Mouse (Mus musculus) kidney, adult 18-20 months (tissue): ENCODE results near the gene Arl11.

Experiments
- DNase-seq: peaks from one replicate; pipeline ENCODE4 v3.0.0; 2021

The Arl11 gene

DNA sequence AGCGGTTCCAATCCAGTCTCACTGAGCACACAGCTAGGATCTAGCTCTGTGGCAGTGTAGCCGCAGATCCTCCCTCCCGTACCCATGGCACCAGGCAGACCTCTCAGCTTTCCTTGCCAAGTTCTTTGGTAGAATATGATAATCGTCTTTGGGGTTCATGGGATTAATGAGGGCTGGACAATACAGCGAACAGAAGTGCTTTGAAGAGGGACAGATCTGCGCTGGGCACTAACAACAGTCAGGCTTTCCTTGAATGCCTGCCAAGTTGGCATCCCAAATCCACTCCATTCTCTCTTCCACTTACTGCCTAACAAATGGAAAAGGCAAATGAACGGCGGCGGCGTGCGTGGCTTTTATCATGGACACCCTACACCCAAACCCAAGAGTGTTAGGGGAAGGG, 21.0 kb downstream of the Arl11 start:
- DNase-seq: no peak

DNA sequence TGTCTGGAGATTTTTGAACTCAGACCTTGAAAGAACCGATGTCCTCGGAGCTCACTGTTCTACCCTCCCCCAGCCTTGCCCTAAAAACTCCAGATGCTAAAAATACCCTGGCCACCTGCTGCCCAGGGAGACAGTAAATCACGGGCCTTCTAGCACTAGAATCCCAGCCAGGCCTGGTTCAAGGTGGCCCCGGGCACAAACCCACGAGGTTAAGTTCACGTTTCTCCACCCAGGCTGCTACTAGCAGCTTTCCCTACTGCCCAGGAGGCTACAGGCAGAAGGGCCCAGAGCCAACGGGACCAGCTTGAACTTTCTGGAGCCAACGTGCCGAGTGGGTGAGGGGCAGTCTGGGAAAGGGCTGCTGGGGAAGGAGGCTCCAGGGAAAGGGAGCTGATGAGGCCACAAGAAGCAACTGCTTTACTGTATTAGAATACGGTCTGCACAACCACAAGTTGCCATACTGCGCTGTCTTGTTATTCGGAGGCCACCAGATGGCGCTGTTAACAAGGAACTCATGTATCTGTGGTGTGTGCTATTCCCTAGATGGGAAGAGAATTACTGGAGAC, 21.5 kb downstream of the Arl11 start:
- peak; percentile 74 for DNase-seq

DNA sequence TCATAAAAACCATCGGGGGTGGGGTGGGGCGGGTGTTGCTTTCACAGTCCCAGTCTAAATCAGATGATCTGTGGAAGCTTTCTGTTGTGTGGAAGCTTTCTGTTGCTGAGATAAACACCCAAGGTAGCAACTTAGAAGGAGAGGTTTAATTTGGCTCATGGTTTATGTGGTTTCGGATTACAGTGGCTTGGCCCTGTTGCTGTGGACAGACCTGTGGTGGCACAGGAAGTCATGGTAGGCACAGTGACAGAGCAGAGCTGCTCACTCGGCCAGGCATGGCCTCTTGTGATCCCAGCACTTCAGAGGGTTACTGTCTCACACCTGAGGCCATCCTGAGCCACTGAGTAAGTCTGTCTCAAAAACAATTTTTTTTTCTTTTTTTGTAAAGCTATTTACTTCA, 29.8 kb downstream of the Arl11 start:
- no peak for DNase-seq

DNA sequence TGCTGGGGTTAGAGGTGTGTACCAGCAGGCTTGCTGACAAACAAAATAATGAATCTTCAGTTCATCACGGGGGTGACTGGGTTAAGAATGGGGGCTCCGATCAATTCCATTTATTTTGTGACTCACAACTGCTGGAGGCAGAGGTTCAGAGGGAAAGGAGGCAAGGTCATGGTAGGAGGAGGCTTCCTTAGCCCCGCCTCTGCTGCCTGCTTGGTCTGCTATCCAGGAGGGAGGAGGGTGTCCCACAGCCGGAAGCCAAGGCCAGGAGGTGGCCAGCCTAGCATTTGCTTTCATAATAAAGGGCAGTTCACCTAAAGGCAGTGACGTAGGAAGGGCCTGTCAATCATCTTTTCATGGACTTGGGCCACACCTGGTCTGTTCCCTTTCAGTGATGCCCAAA, 35.0 kb downstream of the Arl11 start:
- no peak for DNase-seq

GRCm38 (mm10) chr14:61346827-61347698, 37.5 kb downstream of the Arl11 start:
- no peak for DNase-seq

- DNase-seq: no peak
Measured at GRCm38 (mm10) chr14:61349876-61350275, 40.3 kb downstream of the Arl11 start.

GRCm38 (mm10) chr14:61350808-61351207, 41.3 kb downstream of the Arl11 start:
- no peak for DNase-seq

DNA sequence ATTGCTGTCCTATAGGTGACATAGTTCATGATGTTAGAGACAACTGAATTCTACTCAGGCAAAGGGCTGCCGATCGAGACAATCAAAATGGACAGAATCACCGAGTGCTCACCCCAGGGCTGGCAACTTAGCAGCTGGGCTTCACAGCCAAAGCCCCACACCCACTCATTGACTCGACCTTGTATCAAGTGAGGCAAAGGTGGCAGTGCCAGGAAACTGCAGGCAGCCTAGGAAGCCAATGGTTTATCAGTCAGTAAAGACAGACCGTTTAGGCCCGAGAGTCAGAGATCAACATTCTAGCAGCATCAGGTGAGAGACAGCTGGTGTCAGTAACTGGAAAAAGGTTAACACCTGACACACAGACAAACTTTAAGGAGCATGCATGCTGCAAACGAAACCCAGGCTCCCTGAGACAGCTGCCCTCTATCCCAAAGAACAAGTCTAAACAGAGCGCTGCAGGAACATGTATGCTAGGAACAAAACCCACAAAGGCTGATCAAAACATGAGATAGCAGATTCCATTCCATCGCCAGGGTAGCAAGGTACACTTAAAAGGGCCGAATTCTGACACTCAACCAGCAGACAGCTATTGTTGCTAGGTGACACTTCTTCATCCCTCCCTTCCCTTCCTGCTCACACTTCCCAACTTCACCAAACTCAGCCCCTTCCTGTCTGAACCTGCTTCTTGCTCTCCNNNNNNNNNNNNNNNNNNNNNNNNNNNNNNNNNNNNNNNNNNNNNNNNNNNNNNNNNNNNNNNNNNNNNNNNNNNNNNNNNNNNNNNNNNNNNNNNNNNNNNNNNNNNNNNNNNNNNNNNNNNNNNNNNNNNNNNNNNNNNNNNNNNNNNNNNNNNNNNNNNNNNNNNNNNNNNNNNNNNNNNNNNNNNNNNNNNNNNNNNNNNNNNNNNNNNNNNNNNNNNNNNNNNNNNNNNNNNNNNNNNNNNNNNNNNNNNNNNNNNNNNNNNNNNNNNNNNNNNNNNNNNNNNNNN, 45.0 kb downstream of the Arl11 start:
- DNase-seq: no peak

GRCm38 (mm10) chr14:61360131-61360980, 50.8 kb downstream of the Arl11 start, which contains the start of gene Ebpl:
Gene Ebpl (minus strand): TSS chr14:61360439.
- DNase-seq: peak; percentile 91

DNA sequence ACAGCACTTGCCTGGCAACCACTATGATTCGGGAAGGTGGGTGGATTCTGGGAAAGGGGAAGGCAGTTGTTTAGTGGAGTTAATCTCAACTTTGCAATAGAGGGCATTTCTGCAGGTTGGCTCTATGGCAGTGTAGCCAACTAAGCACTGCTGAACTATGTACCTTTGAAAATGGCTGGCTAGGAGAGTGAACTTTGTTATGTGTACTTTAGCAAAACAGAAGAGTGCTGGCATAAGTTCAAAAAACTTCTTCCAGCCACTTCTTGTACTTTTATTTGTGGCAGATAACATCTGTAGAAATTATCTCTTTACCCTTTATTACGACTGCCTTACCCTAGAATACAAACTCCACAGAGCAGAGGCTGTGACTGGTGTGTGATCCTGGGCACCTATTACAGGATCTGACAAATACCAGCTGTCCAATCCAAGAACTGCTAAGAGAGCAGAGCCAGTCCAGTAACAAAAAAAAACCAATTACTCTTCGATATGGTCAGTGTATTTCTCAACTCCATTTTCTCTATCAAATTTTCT, 51.5 kb downstream of the Arl11 start:
- no peak for DNase-seq
